Mouse (Mus musculus) liver, adult 2 months (tissue): ENCODE results near the gene Hc.

ENCODE experiments used
- CTCF ChIP-seq: fragments of 200-500 bp; IDR thresholded peaks from 2 replicates; pipeline ENCODE4 v1.5.1; 2011; ENCODE audit warnings: low read depth, low read length, control low read depth
- POLR2A ChIP-seq: fragments of 200-500 bp; IDR thresholded peaks from 2 replicates; pipeline ENCODE4 v1.6.1; 2011; ENCODE audit warnings: low read length, control low read depth; ENCODE audit not compliant: insufficient read depth; ENCODE audit errors: extremely low read depth

DNA sequence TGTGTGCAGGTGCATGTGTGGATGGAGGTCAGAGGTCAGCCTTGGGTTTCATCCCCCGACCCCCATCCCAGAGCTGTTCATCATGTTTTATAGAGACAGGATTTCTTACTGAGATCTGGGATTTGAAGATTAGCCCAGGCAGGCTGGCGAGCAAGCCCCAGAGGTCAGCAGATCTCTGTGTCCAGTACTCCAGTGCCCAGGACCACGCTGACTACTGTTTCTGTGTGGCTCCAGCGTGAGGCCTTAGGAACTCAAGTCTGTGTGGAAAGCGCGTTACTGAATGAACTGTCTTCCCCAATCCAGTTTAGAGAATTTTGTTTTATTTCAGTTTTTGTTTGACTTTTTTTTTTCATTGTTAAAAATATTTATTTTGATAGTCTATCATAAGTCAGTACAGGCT lies 97.0 kb downstream of the Hc start:
- TF ChIP-seq CTCF (no peak), POLR2A (no peak)
